Mouse (Mus musculus): ENCODE results near the gene Agr2.

DNA sequence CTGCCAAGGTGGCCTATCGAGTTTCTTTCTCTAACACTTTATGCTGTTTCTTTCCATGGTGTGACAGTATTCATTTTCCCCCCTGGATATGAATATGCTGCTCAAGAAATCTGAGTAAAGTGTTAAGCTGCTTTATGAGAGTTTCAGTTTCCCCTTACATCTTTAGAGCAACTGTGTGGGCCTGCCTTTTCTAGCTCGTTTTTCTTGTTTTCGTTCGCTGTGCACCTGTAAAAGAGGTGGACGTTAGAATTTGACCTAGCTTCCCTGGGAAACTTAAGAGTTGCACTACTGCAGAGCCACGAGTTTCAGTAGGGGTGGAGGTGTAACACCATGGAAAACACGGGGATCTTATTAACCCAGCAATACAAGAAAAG lies 26.0 kb upstream of the Agr2 start:
- TF ChIP-seq CTCF (IDR thresholded peaks at IDR 0.05; ENCODE audit: borderline replicate concordance, control insufficient read depth, extremely low read depth, insufficient read depth, low read length, poor library complexity) (no peak), POLR2A (IDR thresholded peaks at IDR 0.05; ENCODE audit: control insufficient read depth, extremely low read depth, insufficient read depth, low read length, poor library complexity) (no peak)
